Mouse (Mus musculus) midbrain, embryonic 14.5 days (tissue): ENCODE results near the gene Naa16. TPM values are rescaled to one million over a fixed set of nuclear protein-coding genes. Genes with fewer than 3 reads are reported as not detected.
"Not testable (repeated sequence)": the region's sequence is repeated elsewhere in the genome, so short reads cannot be mapped to it uniquely, and the experiment has no call there.

ENCODE experiments used
- ATAC-seq: fragments of 200-750 bp; cut with Nextera tagmentation; 2 replicates; pipeline ENCODE4 v1.8.0; 2017; ENCODE audit warnings: moderate number of reproducible peaks, moderate library complexity; ENCODE audit not compliant: low FRiP score, low TSS enrichment
- DNase-seq: peaks from one replicate; pipeline ENCODE4 v3.0.0-alpha.2; 2015
- H3K27ac ChIP-seq: fragments of 300-500 bp; sonication (generic); replicated peaks from 2 replicates; pipeline ENCODE4 v1.5.1; 2014; ENCODE audit warnings: mild to moderate bottlenecking, low read depth, low read length, moderate library complexity
- H3K27me3 ChIP-seq: fragments of 300-500 bp; sonication (generic); 2 replicates; pipeline ENCODE4 v1.6.1; 2014; ENCODE audit warnings: low read length, control low read depth, mixed read lengths; ENCODE audit not compliant: control insufficient read depth, insufficient read depth
- H3K36me3 ChIP-seq: fragments of 300-500 bp; sonication (generic); 2 replicates; pipeline ENCODE4 v1.6.1; 2014; ENCODE audit warnings: low read length, control low read depth; ENCODE audit not compliant: control insufficient read depth, insufficient read depth
- H3K4me1 ChIP-seq: fragments of 300-500 bp; sonication (generic); 2 replicates; pipeline ENCODE4 v1.6.1; 2014; ENCODE audit warnings: mild to moderate bottlenecking, antibody characterized with exemption, low read length, control low read depth; ENCODE audit not compliant: control insufficient read depth, insufficient read depth
- H3K4me2 ChIP-seq: fragments of 300-500 bp; sonication (generic); 2 replicates; pipeline ENCODE4 v1.6.1; 2014; ENCODE audit warnings: mild to moderate bottlenecking, low read length, moderate library complexity
- H3K4me3 ChIP-seq: fragments of 300-500 bp; sonication (generic); replicated peaks from 2 replicates; pipeline ENCODE4 v1.5.1; 2014; ENCODE audit warnings: low read depth, low read length
- H3K9ac ChIP-seq: fragments of 300-500 bp; sonication (generic); replicated peaks from 2 replicates; pipeline ENCODE4 v1.6.1; 2014; ENCODE audit warnings: mild to moderate bottlenecking, low read length, moderate library complexity
- H3K9me3 ChIP-seq: fragments of 300-500 bp; sonication (generic); 2 replicates; pipeline ENCODE4 v1.6.1; 2016; ENCODE audit warnings: low read length, control low read depth, mixed read lengths; ENCODE audit not compliant: control insufficient read depth
- WGBS: fragments of 180-500 bp; shearing (Covaris S2); extraction: QIAGEN DNeasy Blood & Tissue Kit; methylation state at CpG from one replicate; pipeline ENCODE4 v1.1.7; 2014; 5-methylcytosine and 5-hydroxymethylcytosine counted together
- polyA plus RNA-seq: library from polyadenylated mRNA; unstranded; fragments of >200 nt; fragmentation: Nextera tagmentation; extraction: Ambion mirVana; gene quantifications from 2 replicates; pipeline ENCODE4 v1.2.1, GENCODE M21; 2014

Naa16 gene
- polyA plus RNA-seq, result 18.4 and 25.2 TPM in 2 replicates

GRCm38 (mm10) chr14:79390265-79390926, at the start of gene Naa16:
Gene Naa16 (minus strand): TSS chr14:79390778.
- no peaks in the 10 kb centered on the region for H3K9me3 ChIP-seq
- H3K36me3 ChIP-seq, result no peaks in the 10 kb centered on the region
- peak within 1 kb of the TSS; percentile 84 for H3K4me3 ChIP-seq
- H3K4me2 ChIP-seq, result peak within 1 kb of the TSS; percentile 78
- peak within 1 kb of the TSS; percentile 75 for H3K9ac ChIP-seq
- peaks cover 12% of the 10 kb centered on the region for H3K4me1 ChIP-seq
- ATAC-seq (peak; percentile 97), DNase-seq (peak; percentile 99)
- no peaks in the 10 kb centered on the region for H3K27me3 ChIP-seq
- under 1% methylated on average over 71 of the region's 71 CpGs for WGBS
- H3K27ac ChIP-seq, result peak within 1 kb of the TSS; percentile 92

GRCm38 (mm10) chr14:79434068-79434467, 43.5 kb upstream of the Naa16 start:
- Histone ChIP-seq H3K27ac (no peak overlapping the region), H3K9me3 (no peaks in the 10 kb centered on the region), H3K4me1 (no peaks in the 10 kb centered on the region), H3K4me3 (no peak overlapping the region), H3K4me2 (no peak overlapping the region), H3K9ac (no peak overlapping the region), H3K36me3 (no peaks in the 10 kb centered on the region), H3K27me3 (no peaks in the 10 kb centered on the region)
- DNase-seq (no peak), ATAC-seq (no peak)
- 88% methylated on average over 1 of the region's 1 CpGs for WGBS

- H3K27me3 ChIP-seq, DNase-seq, H3K36me3 ChIP-seq, H3K4me1 ChIP-seq, H3K9me3 ChIP-seq: not testable (repeated sequence)
- Histone ChIP-seq H3K4me3 (peak overlapping the region; percentile 55), H3K9ac (peak overlapping the region; percentile 59; the same call in 1 of the 2 replicates), H3K27ac (peak overlapping the region; percentile 88), H3K4me2 (peak overlapping the region; percentile 52)
- 58% methylated on average over 10 of the region's 59 CpGs for WGBS
- ATAC-seq, result peak; percentile 66
Observed at GRCm38 (mm10) chr14:79426730-79427365, 36.3 kb upstream of the Naa16 start.

GRCm38 (mm10) chr14:79425979-79426729, 35.6 kb upstream of the Naa16 start, which contains the start of gene Kbtbd7:
Gene Kbtbd7 (plus strand): TSS chr14:79426511.
- peak within 1 kb of the TSS; percentile 88 for H3K27ac ChIP-seq
- H3K4me1 ChIP-seq, result no peaks in the 10 kb centered on the region
- H3K9ac ChIP-seq, result peak within 1 kb of the TSS; percentile 59
- ATAC-seq, result peak; percentile 97
- peak within 1 kb of the TSS; percentile 55 for H3K4me3 ChIP-seq
- H3K9me3 ChIP-seq, result no peaks in the 10 kb centered on the region
- peak; percentile 97 for DNase-seq
- peak within 1 kb of the TSS; percentile 52 for H3K4me2 ChIP-seq
- peaks cover 6% of the 10 kb centered on the region for H3K36me3 ChIP-seq
- no peaks in the 10 kb centered on the region for H3K27me3 ChIP-seq
- WGBS, result under 1% methylated on average over 43 of the region's 44 CpGs

- Histone ChIP-seq H3K36me3 (peaks cover 15% of the 10 kb centered on the region; the same call in 1 of the 2 replicates), H3K4me2 (no peak overlapping the region), H3K9me3 (no peaks in the 10 kb centered on the region), H3K27ac (no peak overlapping the region), H3K4me3 (no peak overlapping the region), H3K4me1 (no peaks in the 10 kb centered on the region), H3K9ac (no peak overlapping the region), H3K27me3 (no peaks in the 10 kb centered on the region)
- ATAC-seq, result no peak
- peak; percentile 35 for DNase-seq
- 47% methylated on average over 20 of the region's 20 CpGs for WGBS
Observed at GRCm38 (mm10) chr14:79420083-79420685, 29.6 kb upstream of the Naa16 start.

- WGBS, result 73% methylated on average over 6 of the region's 6 CpGs
Observed at GRCm38 (mm10) chr14:79413121-79413520, 22.5 kb upstream of the Naa16 start.

GRCm38 (mm10) chr14:79410662-79411061, 20.1 kb upstream of the Naa16 start:
- no peaks in the 10 kb centered on the region for H3K9me3 ChIP-seq
- H3K4me2 ChIP-seq, result no peak overlapping the region
- ATAC-seq (no peak), DNase-seq (no peak)
- no peaks in the 10 kb centered on the region for H3K27me3 ChIP-seq
- no peak overlapping the region for H3K27ac ChIP-seq
- 68% methylated on average over 2 of the region's 2 CpGs for WGBS
- peaks cover 24% of the 10 kb centered on the region for H3K36me3 ChIP-seq
- no peak overlapping the region for H3K4me3 ChIP-seq
- H3K4me1 ChIP-seq, result no peaks in the 10 kb centered on the region
- no peak overlapping the region for H3K9ac ChIP-seq

More at GRCm38 (mm10) chr14:79413121-79413520, 22.5 kb upstream of the Naa16 start:
- no peak overlapping the region for H3K4me2 ChIP-seq
- no peak for DNase-seq
- H3K27ac ChIP-seq, result no peak overlapping the region
- no peaks in the 10 kb centered on the region for H3K9me3 ChIP-seq
- no peak overlapping the region for H3K9ac ChIP-seq
- no peak for ATAC-seq
- no peaks in the 10 kb centered on the region for H3K27me3 ChIP-seq
- peaks cover 27% of the 10 kb centered on the region for H3K36me3 ChIP-seq
- no peaks in the 10 kb centered on the region for H3K4me1 ChIP-seq
- no peak overlapping the region for H3K4me3 ChIP-seq

GRCm38 (mm10) chr14:79409278-79409830, 18.8 kb upstream of the Naa16 start:
- Histone ChIP-seq H3K4me2 (no peak overlapping the region), H3K4me1 (no peaks in the 10 kb centered on the region), H3K4me3 (no peak overlapping the region), H3K27me3 (no peaks in the 10 kb centered on the region), H3K36me3 (peaks cover 23% of the 10 kb centered on the region), H3K9ac (no peak overlapping the region), H3K9me3 (no peaks in the 10 kb centered on the region), H3K27ac (no peak overlapping the region)
- ATAC-seq (no peak), DNase-seq (no peak)
- 96% methylated on average over 6 of the region's 6 CpGs for WGBS
